Mouse (Mus musculus): ENCODE results near the gene Nicn1.

DNA sequence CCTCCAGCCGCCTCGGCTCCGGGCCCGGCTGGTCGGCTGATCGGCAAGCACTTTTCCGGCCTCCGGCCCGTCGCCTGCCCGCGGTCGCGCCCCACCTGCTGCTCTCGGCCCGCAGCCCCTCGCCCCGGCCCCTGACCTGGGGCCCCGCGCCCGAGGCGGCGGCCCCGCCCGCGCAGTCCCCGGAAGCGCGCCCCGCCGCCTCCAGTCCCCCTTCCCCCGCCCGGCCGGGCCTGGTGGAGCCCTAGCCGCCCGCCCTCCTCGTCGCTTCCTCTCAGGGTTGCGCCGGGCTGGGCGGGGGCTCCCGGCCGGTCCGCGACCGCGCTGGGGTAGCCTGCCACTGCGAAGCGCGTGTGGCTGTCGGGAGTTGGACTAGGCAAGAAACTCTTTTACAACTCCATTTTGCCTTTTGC is 16.3 kb downstream of the Nicn1 start:
- TF ChIP-seq CTCF (IDR thresholded peaks at IDR 0.05; ENCODE audit: extremely low read depth, insufficient read depth, low read length) = no peak
- TF ChIP-seq POLR2A (IDR thresholded peaks at IDR 0.05; ENCODE audit: extremely low read depth, insufficient read depth, low read length) = no peak
